Mouse (Mus musculus): ENCODE measurements at regions not wholly inside any gene's neighbourhood (a gene's known extent, or its start where the extent isn't known, plus 50 kb on each side); places are given as distances from the start of the nearest gene placed in this dataset.

- no peak for TF ChIP-seq CTCF (conservative IDR thresholded peaks at IDR 0.05; ENCODE audit: insufficient read depth, insufficient read length, low read depth, low read length)
- no peak for TF ChIP-seq POLR2A (IDR thresholded peaks at IDR 0.05; ENCODE audit: low read depth, low read length)
Measured at GRCm38 (mm10) chr1:73227246-73227645, 211.5 kb upstream of the Tnp1 start.
